Mouse (Mus musculus): ENCODE measurements at regions not wholly inside any gene's neighbourhood (a gene's known extent, or its start where the extent isn't known, plus 50 kb on each side); places are given as distances from the start of the nearest gene placed in this dataset.

GRCm38 (mm10) chrX:70931944-70932343 lies 118.1 kb upstream of the Mamld1 start:
- no peak overlapping the region for H3K27ac ChIP-seq (ENCODE audit: low read length)
- no peaks in the 10 kb centered on the region for H3K9me3 ChIP-seq (replicated peaks; ENCODE audit: control insufficient read depth, low read length)
- no peak for ATAC-seq (ENCODE audit: low read depth)
- H3K4me3 ChIP-seq (ENCODE audit: low read depth, low read length): no peak overlapping the region
- H3K27me3 ChIP-seq (ENCODE audit: control insufficient read depth, insufficient read depth, low read depth, low read length): no peaks in the 10 kb centered on the region
- 46% methylated on average over 2 of the region's 2 CpGs for WGBS (ENCODE audit: insufficient replicate concordance)
- H3K4me2 ChIP-seq (ENCODE audit: low read depth, low read length): no peak overlapping the region
- no peaks in the 10 kb centered on the region for H3K36me3 ChIP-seq (ENCODE audit: control insufficient read depth, insufficient read depth)
- no peak overlapping the region for H3K9ac ChIP-seq (ENCODE audit: low read depth, low read length)
- no peaks in the 10 kb centered on the region for H3K4me1 ChIP-seq (ENCODE audit: control insufficient read depth, low read depth, low read length)

GRCm38 (mm10) chrX:70945382-70945781 lies 104.7 kb upstream of the Mamld1 start:
- H3K4me1 ChIP-seq (ENCODE audit: control insufficient read depth, low read depth, low read length): no peaks in the 10 kb centered on the region
- H3K27me3 ChIP-seq (ENCODE audit: control insufficient read depth, insufficient read depth, low read depth, low read length): no peaks in the 10 kb centered on the region
- H3K4me2 ChIP-seq (ENCODE audit: low read depth, low read length): no peak overlapping the region
- no peak overlapping the region for H3K9ac ChIP-seq (ENCODE audit: low read depth, low read length)
- no peaks in the 10 kb centered on the region for H3K9me3 ChIP-seq (replicated peaks; ENCODE audit: control insufficient read depth, low read length)
- no peak overlapping the region for H3K27ac ChIP-seq (ENCODE audit: low read length)
- WGBS (ENCODE audit: insufficient replicate concordance): 39% methylated on average over 2 of the region's 2 CpGs
- no peaks in the 10 kb centered on the region for H3K36me3 ChIP-seq (ENCODE audit: control insufficient read depth, insufficient read depth)
- ATAC-seq (ENCODE audit: low read depth): no peak
- H3K4me3 ChIP-seq (ENCODE audit: low read depth, low read length): no peak overlapping the region

DNA sequence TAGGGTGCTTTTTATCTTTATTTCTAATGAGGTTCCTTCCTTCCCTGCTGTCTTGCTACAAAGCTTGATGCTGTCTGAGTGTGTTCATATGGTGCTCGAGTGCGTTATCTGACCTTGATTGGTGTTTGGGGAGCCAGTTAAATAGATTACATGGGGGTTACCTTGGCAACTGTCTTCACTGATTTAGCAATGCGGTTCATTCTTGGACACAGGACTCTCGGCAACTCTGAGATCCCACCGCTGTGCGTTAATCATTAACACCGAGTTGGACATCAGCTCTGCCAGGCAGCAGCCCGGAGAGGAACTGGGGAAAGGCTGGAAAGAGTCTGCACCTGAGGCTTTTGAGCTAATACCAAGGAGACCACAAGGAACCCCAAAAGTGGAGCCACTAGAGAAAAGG lies 104.0 kb upstream of the Mamld1 start:
- Histone ChIP-seq H3K4me1 (ENCODE audit: control insufficient read depth, low read depth, low read length) (no peaks in the 10 kb centered on the region), H3K9ac (ENCODE audit: low read depth, low read length) (no peak overlapping the region), H3K9me3 (replicated peaks; ENCODE audit: control insufficient read depth, low read length) (no peaks in the 10 kb centered on the region), H3K27ac (ENCODE audit: low read length) (no peak overlapping the region), H3K27me3 (ENCODE audit: control insufficient read depth, insufficient read depth, low read depth, low read length) (no peaks in the 10 kb centered on the region), H3K36me3 (ENCODE audit: control insufficient read depth, insufficient read depth) (no peaks in the 10 kb centered on the region), H3K4me3 (ENCODE audit: low read depth, low read length) (no peak overlapping the region), H3K4me2 (ENCODE audit: low read depth, low read length) (no peak overlapping the region)
- 60% methylated on average over 8 of the region's 8 CpGs for WGBS (ENCODE audit: insufficient replicate concordance)
- ATAC-seq (ENCODE audit: low read depth): peak; percentile 71

DNA sequence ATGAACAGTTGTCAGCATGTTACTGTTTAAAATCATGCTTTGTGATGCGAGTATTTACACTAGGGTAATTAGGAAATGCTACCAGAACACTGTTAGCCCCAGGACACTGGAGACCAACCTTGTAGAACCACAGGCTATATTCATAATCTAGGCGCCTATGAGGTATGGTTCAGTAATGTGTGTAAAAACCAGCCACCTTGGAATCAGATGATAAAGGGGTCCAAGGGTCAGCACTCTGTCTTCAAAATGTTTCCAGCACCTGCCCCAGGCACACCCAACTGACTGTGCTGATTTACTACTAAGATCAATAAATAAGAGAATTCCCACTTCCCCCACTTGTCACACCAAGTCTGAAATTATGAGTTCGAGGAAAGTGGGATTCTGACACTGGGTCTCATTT lies 100.8 kb upstream of the Mamld1 start:
- WGBS (ENCODE audit: insufficient replicate concordance): 47% methylated on average over 3 of the region's 3 CpGs
- H3K27me3 ChIP-seq (ENCODE audit: control insufficient read depth, insufficient read depth, low read depth, low read length): no peaks in the 10 kb centered on the region
- H3K4me1 ChIP-seq (ENCODE audit: control insufficient read depth, low read depth, low read length): no peaks in the 10 kb centered on the region
- no peak overlapping the region for H3K4me3 ChIP-seq (ENCODE audit: low read depth, low read length)
- no peak overlapping the region for H3K4me2 ChIP-seq (ENCODE audit: low read depth, low read length)
- H3K9ac ChIP-seq (ENCODE audit: low read depth, low read length): no peak overlapping the region
- ATAC-seq (ENCODE audit: low read depth): no peak
- no peaks in the 10 kb centered on the region for H3K36me3 ChIP-seq (ENCODE audit: control insufficient read depth, insufficient read depth)
- H3K27ac ChIP-seq (ENCODE audit: low read length): no peak overlapping the region
- no peaks in the 10 kb centered on the region for H3K9me3 ChIP-seq (replicated peaks; ENCODE audit: control insufficient read depth, low read length)

GRCm38 (mm10) chrX:70953022-70953421 lies 97.0 kb upstream of the Mamld1 start:
- WGBS (ENCODE audit: insufficient replicate concordance): 46% methylated on average over 3 of the region's 3 CpGs
- H3K4me1 ChIP-seq (ENCODE audit: control insufficient read depth, low read depth, low read length): no peaks in the 10 kb centered on the region
- no peak overlapping the region for H3K27ac ChIP-seq (ENCODE audit: low read length)
- no peak overlapping the region for H3K4me2 ChIP-seq (ENCODE audit: low read depth, low read length)
- no peaks in the 10 kb centered on the region for H3K9me3 ChIP-seq (replicated peaks; ENCODE audit: control insufficient read depth, low read length)
- no peak overlapping the region for H3K9ac ChIP-seq (ENCODE audit: low read depth, low read length)
- no peaks in the 10 kb centered on the region for H3K27me3 ChIP-seq (ENCODE audit: control insufficient read depth, insufficient read depth, low read depth, low read length)
- H3K36me3 ChIP-seq (ENCODE audit: control insufficient read depth, insufficient read depth): no peaks in the 10 kb centered on the region
- ATAC-seq (ENCODE audit: low read depth): no peak
- no peak overlapping the region for H3K4me3 ChIP-seq (ENCODE audit: low read depth, low read length)
